Mouse (Mus musculus) forebrain, embryonic 14.5 days (tissue): ENCODE measurements around the gene Exoc3l2. TPM values are rescaled to one million over a fixed set of nuclear protein-coding genes. Genes with fewer than 3 reads are reported as not detected.
"Not testable (repeated sequence)": the region's sequence is repeated elsewhere in the genome, so short reads cannot be mapped to it uniquely, and the experiment has no call there.

ENCODE experiments used
- ATAC-seq: fragments of 200-750 bp; cut with Nextera tagmentation; 2 replicates; pipeline ENCODE4 v1.8.0; 2017; ENCODE audit warnings: mild to moderate bottlenecking, moderate library complexity
- DNase-seq: peaks from one replicate; pipeline ENCODE4 v3.0.0-alpha.2; 2015; ENCODE audit warnings: low spot score
- H3K27ac ChIP-seq: fragments of 300-500 bp; sonication (generic); 2 replicates; pipeline ENCODE4 v1.5.1; 2014; ENCODE audit warnings: low read depth, mild to moderate bottlenecking, control low read depth, low read length, moderate library complexity
- H3K27me3 ChIP-seq: fragments of 300-500 bp; sonication (generic); replicated peaks from 2 replicates; pipeline ENCODE4 v1.6.1; 2014; ENCODE audit warnings: low read length, control low read depth, mixed read lengths; ENCODE audit not compliant: control insufficient read depth, insufficient read depth
- H3K36me3 ChIP-seq: fragments of 300-500 bp; sonication (generic); 2 replicates; pipeline ENCODE4 v1.6.1; 2014; ENCODE audit warnings: low read length, control low read depth; ENCODE audit not compliant: control insufficient read depth, insufficient read depth
- H3K4me1 ChIP-seq: fragments of 300-500 bp; sonication (generic); 2 replicates; pipeline ENCODE4 v1.6.1; 2014; ENCODE audit warnings: antibody characterized with exemption, low read length, control low read depth; ENCODE audit not compliant: control insufficient read depth, insufficient read depth
- H3K4me2 ChIP-seq: fragments of 300-500 bp; sonication (generic); 2 replicates; pipeline ENCODE4 v1.6.1; 2014; ENCODE audit warnings: mild to moderate bottlenecking, control low read depth, low read length
- H3K4me3 ChIP-seq: fragments of 300-500 bp; sonication (generic); 2 replicates; pipeline ENCODE4 v1.5.1; 2014; ENCODE audit warnings: low read depth, low read length, control low read depth
- H3K9ac ChIP-seq: fragments of 300-500 bp; sonication (generic); 2 replicates; pipeline ENCODE4 v1.6.1; 2014; ENCODE audit warnings: mild to moderate bottlenecking, low read length, control low read depth, moderate library complexity
- H3K9me3 ChIP-seq: fragments of 300-500 bp; sonication (generic); replicated peaks from 2 replicates; pipeline ENCODE4 v1.6.1; 2016; ENCODE audit warnings: low read length, control low read depth, mixed read lengths; ENCODE audit not compliant: control insufficient read depth
- WGBS: fragments of 180-500 bp; shearing (Covaris S2); extraction: QIAGEN DNeasy Blood & Tissue Kit; methylation state at CpG from one replicate; pipeline ENCODE4 v1.1.7; 2014; 5-methylcytosine and 5-hydroxymethylcytosine counted together
- polyA plus RNA-seq: library from polyadenylated mRNA; unstranded; fragments of >200 nt; fragmentation: Nextera tagmentation; extraction: Ambion mirVana; gene quantifications from 2 replicates; pipeline ENCODE4 v1.2.1, GENCODE M21; 2014

Gene Exoc3l2
- polyA plus RNA-seq, 1 experiment from 2014 or later, result 0.25 TPM

DNA sequence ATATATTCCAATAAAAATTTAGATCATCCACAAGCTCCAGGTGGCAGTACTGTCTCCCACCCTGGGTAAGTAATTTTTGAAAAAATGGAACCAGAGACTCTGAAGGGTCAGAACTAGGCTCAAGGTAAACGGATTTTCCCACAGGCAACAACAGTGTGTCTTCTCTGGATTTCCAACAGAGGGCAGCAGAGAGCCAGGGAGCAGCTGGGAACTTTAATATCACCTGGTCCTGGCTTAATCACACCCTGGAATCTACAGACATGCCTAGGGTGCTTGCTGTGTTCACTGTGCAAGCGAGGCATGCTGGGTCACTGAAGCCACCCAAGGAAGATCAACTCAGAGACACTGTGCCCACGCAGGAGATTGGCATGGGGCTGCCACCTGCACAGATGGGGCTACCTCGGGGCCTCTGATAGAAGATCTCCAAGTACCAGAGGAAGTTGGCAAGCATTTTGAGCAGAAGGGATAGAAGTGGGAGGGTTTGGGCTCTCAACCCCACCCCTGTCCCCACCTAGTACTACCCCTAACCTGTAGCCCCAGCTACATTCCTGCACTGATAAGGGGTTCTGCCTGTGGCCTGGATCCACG is 40.4 kb downstream of the Exoc3l2 start:
- H3K4me1 ChIP-seq, result peaks cover 10% of the 10 kb centered on the region
- H3K9me3 ChIP-seq, result no peaks in the 10 kb centered on the region
- H3K36me3 ChIP-seq, result no peaks in the 10 kb centered on the region
- no peak overlapping the region for H3K4me2 ChIP-seq
- H3K27ac ChIP-seq, result no peak overlapping the region
- no peaks in the 10 kb centered on the region for H3K27me3 ChIP-seq
- H3K4me3 ChIP-seq, result no peak overlapping the region
- 41% methylated on average over 5 of the region's 5 CpGs for WGBS
- ATAC-seq, result no peak
- peak; percentile 62 for DNase-seq
- H3K9ac ChIP-seq, result no peak overlapping the region

DNA sequence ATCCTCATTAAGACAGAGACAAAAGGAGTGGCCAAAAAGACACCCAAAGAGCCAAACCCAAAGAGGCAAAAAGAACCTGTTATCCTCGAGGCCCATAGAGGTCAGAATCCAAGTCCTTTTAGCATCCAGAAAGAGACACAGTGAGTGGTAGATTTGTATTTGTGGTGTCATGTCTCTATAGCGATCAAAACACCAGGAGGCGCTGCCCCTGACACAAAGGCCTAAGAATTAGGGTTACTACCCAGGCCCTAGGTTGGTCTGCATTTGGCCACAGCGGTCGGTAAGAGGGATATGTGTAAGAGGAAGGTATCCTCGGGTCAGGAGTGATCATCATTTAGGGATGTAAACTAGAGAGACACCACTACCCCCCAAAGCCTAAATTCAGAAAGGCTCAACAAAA is 43.2 kb downstream of the Exoc3l2 start:
- DNase-seq, result no peak
- Histone ChIP-seq H3K4me3 (peak overlapping the region; percentile 83; the same call in 1 of the 2 replicates), H3K27ac (no peak overlapping the region), H3K9me3 (no peaks in the 10 kb centered on the region), H3K4me1 (peaks cover 10% of the 10 kb centered on the region), H3K36me3 (no peaks in the 10 kb centered on the region), H3K4me2 (peak overlapping the region; percentile 93), H3K27me3 (no peaks in the 10 kb centered on the region), H3K9ac (peak overlapping the region; percentile 84)
- WGBS, result 21% methylated on average over 6 of the region's 6 CpGs
- ATAC-seq, result no peak

DNA sequence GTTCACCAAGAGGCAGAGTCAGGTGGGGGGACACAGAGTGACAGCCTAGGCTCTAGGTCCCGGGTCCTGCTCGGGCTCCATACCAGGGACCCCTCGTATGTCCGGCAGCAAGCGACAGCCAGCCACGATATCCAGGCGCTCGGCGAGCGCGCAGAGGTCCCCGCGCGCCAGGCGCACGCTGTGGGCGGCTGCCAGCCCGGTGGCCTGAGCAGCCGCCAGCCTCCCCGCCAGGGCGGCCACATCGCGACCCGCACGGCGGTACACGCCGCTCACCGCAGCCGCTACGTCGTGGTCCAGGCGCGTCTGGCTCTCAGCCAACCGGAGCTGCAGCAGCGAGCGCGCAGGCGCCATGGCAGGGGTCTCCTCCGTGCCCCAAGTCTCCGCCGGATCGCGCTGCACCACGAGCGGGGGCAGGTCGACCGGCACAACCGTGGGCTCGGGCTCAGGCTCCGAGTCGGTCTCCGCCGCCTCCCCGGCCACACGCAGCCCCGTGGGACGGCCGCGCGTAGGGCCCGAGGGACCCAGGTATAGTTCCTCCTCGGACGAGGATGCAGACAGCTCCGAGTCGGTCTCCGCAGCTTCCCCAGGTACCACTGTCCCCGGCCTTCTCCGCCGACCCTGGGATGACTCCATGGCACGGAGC is 44.0 kb downstream of the Exoc3l2 start:
- peak overlapping the region; percentile 84 for H3K9ac ChIP-seq
- H3K9me3 ChIP-seq, result no peaks in the 10 kb centered on the region
- no peaks in the 10 kb centered on the region for H3K27me3 ChIP-seq
- WGBS, result under 1% methylated on average over 71 of the region's 71 CpGs
- no peaks in the 10 kb centered on the region for H3K36me3 ChIP-seq
- peak overlapping the region; percentile 21; the same call in 1 of the 2 replicates for H3K27ac ChIP-seq
- ATAC-seq (peak; percentile 24; the same call in 1 of the 2 replicates), DNase-seq (peak; percentile 82)
- H3K4me1 ChIP-seq, result peaks cover 10% of the 10 kb centered on the region
- peak overlapping the region; percentile 93 for H3K4me2 ChIP-seq
- peak overlapping the region; percentile 83 for H3K4me3 ChIP-seq

DNA sequence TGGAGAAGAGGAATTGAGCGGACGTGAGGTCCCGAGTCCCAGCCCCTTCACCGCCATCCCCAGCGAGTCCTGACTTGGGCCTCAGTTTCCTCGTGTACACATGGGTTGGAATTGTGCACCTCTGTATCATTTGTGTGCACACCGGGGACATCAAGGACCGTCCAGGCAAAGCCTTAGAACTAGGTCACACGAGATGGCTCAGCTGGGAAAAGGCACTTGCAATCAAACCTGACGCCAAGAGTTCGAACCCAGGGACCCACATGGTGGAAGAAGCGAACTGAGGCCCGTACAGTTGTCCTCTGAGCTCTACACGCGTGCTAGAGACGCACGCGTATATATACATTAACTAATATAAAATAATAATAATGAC is 44.5 kb downstream of the Exoc3l2 start:
- Histone ChIP-seq H3K27me3 (no peaks in the 10 kb centered on the region), H3K4me1 (peaks cover 10% of the 10 kb centered on the region), H3K9me3 (no peaks in the 10 kb centered on the region), H3K9ac (peak overlapping the region; percentile 84), H3K27ac (0 out of 2 replicates have a peak overlapping the region, but pooled peaks have one; percentile 27), H3K4me3 (peak overlapping the region; percentile 83), H3K4me2 (peak overlapping the region; percentile 93), H3K36me3 (no peaks in the 10 kb centered on the region)
- ATAC-seq (peak; percentile 0; the same call in 1 of the 2 replicates), DNase-seq (no peak)
- 4% methylated on average over 18 of the region's 18 CpGs for WGBS

DNA sequence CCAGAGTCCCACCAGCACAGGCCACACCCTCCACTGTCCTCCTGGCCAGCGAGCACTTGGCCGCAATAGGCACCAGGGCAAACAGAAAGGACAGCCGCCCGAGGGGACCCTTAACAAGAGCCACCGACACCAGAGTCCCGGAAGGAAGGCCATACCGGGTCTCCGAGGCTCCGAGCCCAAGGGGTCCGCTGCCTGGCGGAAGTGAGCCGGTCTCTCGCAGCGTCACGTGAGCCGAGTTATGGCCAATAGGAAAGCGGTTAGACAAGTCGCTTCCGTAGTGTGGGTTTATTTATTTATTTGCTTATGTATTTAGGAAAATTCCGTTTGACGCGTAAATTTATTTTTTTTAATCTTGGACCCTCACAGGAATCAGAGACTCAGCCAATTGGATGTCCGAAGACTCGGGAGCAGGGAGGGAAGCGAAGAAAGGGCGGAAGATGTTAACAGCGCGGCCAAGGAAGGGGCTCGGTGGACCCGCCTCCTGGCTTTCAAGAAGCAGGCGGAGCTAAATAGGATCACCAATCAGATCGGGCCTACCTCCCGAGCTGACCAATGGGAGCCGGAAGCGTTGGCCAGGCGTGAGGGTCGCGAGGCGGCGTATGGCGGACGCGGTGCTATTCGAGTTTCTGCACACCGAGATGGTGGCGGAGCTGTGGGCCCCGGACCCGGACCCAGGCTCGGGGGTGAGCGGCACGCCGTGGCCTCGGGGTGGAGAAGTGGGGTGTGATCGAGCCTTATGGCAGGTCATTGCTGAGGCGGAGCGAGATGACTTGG is 45.2 kb downstream of the Exoc3l2 start, which contains the start of the genes Bloc1s3 and Trappc6a:
Gene Bloc1s3, minus strand, starts transcription at position 218 of the 774 bp plus-strand sequence.
Gene Trappc6a, plus strand, starts transcription at position 246 of the 774 bp plus-strand sequence.
- H3K9me3 ChIP-seq, result no peaks in the 10 kb centered on the region
- H3K27ac ChIP-seq, result peak within 1 kb of the TSS; percentile 81
- no peaks in the 10 kb centered on the region for H3K36me3 ChIP-seq
- peak; percentile 97 for DNase-seq
- H3K9ac ChIP-seq, result peak within 1 kb of the TSS; percentile 84
- H3K4me3 ChIP-seq, result peak within 1 kb of the TSS; percentile 83
- ATAC-seq, result peak; percentile 96
- H3K4me1 ChIP-seq, result peaks cover 10% of the 10 kb centered on the region
- H3K4me2 ChIP-seq, result peak within 1 kb of the TSS; percentile 93
- WGBS, result under 1% methylated on average over 56 of the region's 56 CpGs
- no peaks in the 10 kb centered on the region for H3K27me3 ChIP-seq

DNA sequence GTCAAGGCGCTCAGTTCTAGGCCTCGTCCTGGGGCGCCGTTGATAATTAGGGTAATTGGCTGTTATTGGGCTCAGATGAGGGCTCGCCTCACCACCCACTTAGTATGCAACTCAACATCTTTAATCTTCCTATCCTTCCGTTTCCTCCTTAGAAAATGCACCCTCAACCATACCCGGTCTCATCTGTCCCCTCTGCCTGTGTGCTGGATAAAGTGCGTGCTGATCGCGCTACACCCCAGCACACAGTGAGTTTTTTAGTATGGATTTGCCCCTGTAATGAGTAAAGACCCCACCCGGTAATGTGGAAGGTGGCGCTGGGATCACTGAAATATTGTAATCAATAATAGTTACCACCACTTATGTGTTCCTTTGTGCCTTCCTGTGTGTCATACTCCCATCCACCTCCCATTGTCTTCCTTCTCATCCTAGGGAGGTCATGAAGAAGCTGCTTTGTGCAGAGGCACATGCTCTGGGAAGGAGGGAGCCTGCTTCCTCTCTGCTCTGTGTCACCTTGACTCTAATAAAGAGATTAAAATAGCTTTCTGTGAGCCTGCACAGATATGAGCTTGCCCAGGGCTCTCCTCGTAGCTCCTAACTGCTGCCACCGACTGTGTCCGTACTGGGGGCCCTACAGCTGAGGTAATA is 45.9 kb downstream of the Exoc3l2 start:
- DNase-seq, result peak; percentile 17
- no peaks in the 10 kb centered on the region for H3K36me3 ChIP-seq
- peak; percentile 10; the same call in 1 of the 2 replicates for ATAC-seq
- no peaks in the 10 kb centered on the region for H3K27me3 ChIP-seq
- H3K27ac ChIP-seq, result peak overlapping the region; percentile 81
- peaks cover 10% of the 10 kb centered on the region for H3K4me1 ChIP-seq
- WGBS, result 11% methylated on average over 15 of the region's 15 CpGs
- no peaks in the 10 kb centered on the region for H3K9me3 ChIP-seq
- peak overlapping the region; percentile 83 for H3K4me3 ChIP-seq
- peak overlapping the region; percentile 84 for H3K9ac ChIP-seq
- H3K4me2 ChIP-seq, result peak overlapping the region; percentile 93

DNA sequence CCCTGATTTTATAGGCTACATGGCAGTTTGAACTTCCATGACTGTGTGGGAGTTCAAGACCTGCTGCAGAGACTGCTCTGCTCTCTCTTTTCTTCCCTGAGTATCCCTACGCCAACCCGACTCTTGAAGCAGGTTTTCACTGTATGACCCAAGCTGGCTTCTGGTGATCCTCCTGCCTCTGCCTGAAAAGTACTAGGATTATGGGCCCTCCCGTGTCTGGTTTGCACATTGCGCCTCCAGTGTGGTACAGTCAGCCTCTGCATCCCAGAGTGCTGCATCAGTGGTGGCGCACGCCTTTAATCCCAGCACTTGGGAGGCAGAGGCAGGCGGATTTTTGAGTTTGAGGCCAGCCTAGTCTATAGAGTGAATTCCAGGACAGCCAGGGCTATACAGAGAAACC is 46.7 kb downstream of the Exoc3l2 start:
- no peak for DNase-seq
- no peaks in the 10 kb centered on the region for H3K27me3 ChIP-seq
- no peaks in the 10 kb centered on the region for H3K9me3 ChIP-seq
- H3K9ac ChIP-seq, result peak overlapping the region; percentile 84; the same call in 1 of the 2 replicates
- peaks cover 10% of the 10 kb centered on the region for H3K4me1 ChIP-seq
- H3K4me3 ChIP-seq, result no peak overlapping the region
- 92% methylated on average over 7 of the region's 7 CpGs for WGBS
- peak overlapping the region; percentile 93 for H3K4me2 ChIP-seq
- ATAC-seq, result no peak
- no peaks in the 10 kb centered on the region for H3K36me3 ChIP-seq
- no peak overlapping the region for H3K27ac ChIP-seq

DNA sequence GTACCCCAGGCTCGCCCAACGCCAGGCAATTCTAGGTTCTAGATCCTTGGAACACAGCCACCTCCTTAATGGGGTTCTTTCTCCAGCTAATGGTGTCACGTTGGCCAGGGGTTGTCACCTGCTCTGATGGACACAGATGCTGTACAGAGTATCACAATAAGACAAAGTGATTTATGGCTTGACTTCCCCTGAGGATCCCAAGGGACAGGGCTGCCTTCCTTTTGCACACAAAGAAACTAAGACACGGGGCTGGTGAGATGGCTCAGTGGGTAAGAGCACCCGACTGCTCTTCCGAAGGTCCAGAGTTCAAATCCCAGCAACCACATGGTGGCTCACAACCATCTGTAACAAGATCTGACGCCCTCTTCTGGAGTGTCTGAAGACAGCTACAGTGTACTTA is 48.8 kb downstream of the Exoc3l2 start:
- H3K4me2 ChIP-seq, H3K9ac ChIP-seq, H3K9me3 ChIP-seq, H3K36me3 ChIP-seq, H3K4me1 ChIP-seq, DNase-seq, H3K4me3 ChIP-seq, ATAC-seq, H3K27ac ChIP-seq, H3K27me3 ChIP-seq: not testable (repeated sequence)
- 93% methylated on average over 6 of the region's 7 CpGs for WGBS
